Mouse (Mus musculus) heart, embryonic 16.5 days (tissue): ENCODE data around the gene Elmo1. TPM values are rescaled to one million over a fixed set of nuclear protein-coding genes. Genes with fewer than 3 reads are reported as not detected.

Source experiments
- ATAC-seq: fragments of 200-750 bp; cut with Nextera tagmentation; replicated peaks from 2 replicates; pipeline ENCODE4 v1.8.0; 2017; ENCODE audit warnings: moderate number of reproducible peaks; ENCODE audit not compliant: insufficient read depth, low FRiP score; ENCODE audit errors: extremely low read depth
- H3K27ac ChIP-seq: fragments of 300-500 bp; sonication (generic); 2 replicates; pipeline ENCODE4 v1.5.1; 2014; ENCODE audit warnings: mild to moderate bottlenecking, low read length, control low read depth, moderate library complexity
- H3K27me3 ChIP-seq: fragments of 300-500 bp; sonication (generic); 2 replicates; pipeline ENCODE4 v1.6.1; 2014; ENCODE audit warnings: low read length, mixed read lengths; ENCODE audit not compliant: control insufficient read depth, insufficient read depth
- H3K36me3 ChIP-seq: fragments of 300-500 bp; sonication (generic); 2 replicates; pipeline ENCODE4 v1.6.1; 2014; ENCODE audit not compliant: control insufficient read depth, insufficient read depth
- H3K4me1 ChIP-seq: fragments of 300-500 bp; sonication (generic); 2 replicates; pipeline ENCODE4 v1.6.1; 2014; ENCODE audit warnings: low read length, mixed read lengths; ENCODE audit not compliant: control insufficient read depth, insufficient read depth
- H3K4me2 ChIP-seq: fragments of 300-500 bp; sonication (generic); 2 replicates; pipeline ENCODE4 v1.6.1; 2014; ENCODE audit warnings: low read depth, mild to moderate bottlenecking, control low read depth, low read length
- H3K4me3 ChIP-seq: fragments of 300-500 bp; sonication (generic); 2 replicates; pipeline ENCODE4 v1.5.1; 2014; ENCODE audit warnings: mild to moderate bottlenecking, control low read depth, low read length
- H3K9ac ChIP-seq: fragments of 300-500 bp; sonication (generic); 2 replicates; pipeline ENCODE4 v1.6.1; 2014; ENCODE audit warnings: low read length, control low read depth
- H3K9me3 ChIP-seq: fragments of 300-500 bp; sonication (generic); replicated peaks from 2 replicates; pipeline ENCODE4 v1.6.1; 2016; ENCODE audit warnings: low read length; ENCODE audit not compliant: control insufficient read depth
- WGBS: fragments of 180-500 bp; shearing (Covaris S2); extraction: QIAGEN DNeasy Blood & Tissue Kit; methylation state at CpG from one replicate; pipeline ENCODE4 v1.1.7; 2014; 5-methylcytosine and 5-hydroxymethylcytosine counted together
- polyA plus RNA-seq: library from polyadenylated mRNA; unstranded; fragments of >200 nt; fragmentation: Nextera tagmentation; extraction: Ambion mirVana; gene quantifications from 2 replicates; pipeline ENCODE4 v1.2.1, GENCODE M21; 2015

Gene Elmo1
- polyA plus RNA-seq, 1 experiment from 2014 or later = 17.7 TPM

- H3K4me1 ChIP-seq = peaks cover 5% of the 10 kb centered on the region
- no peak overlapping the region for H3K9ac ChIP-seq
- no peaks in the 10 kb centered on the region for H3K27me3 ChIP-seq
- H3K27ac ChIP-seq = no peak overlapping the region
- no peak for ATAC-seq
- H3K9me3 ChIP-seq = no peaks in the 10 kb centered on the region
- H3K36me3 ChIP-seq = no peaks in the 10 kb centered on the region
- H3K4me3 ChIP-seq = no peak overlapping the region
- no peak overlapping the region for H3K4me2 ChIP-seq
Measured at GRCm38 (mm10) chr13:20136753-20137152, 46.4 kb downstream of the Elmo1 start.

GRCm38 (mm10) chr13:20138466-20138865 lies 48.1 kb downstream of the Elmo1 start:
- no peaks in the 10 kb centered on the region for H3K27me3 ChIP-seq
- no peak overlapping the region for H3K9ac ChIP-seq
- H3K4me2 ChIP-seq = no peak overlapping the region
- ATAC-seq = no peak
- H3K4me1 ChIP-seq = peaks cover 5% of the 10 kb centered on the region
- no peaks in the 10 kb centered on the region for H3K36me3 ChIP-seq
- H3K4me3 ChIP-seq = no peak overlapping the region
- H3K27ac ChIP-seq = no peak overlapping the region
- 19% methylated on average over 3 of the region's 3 CpGs for WGBS
- no peaks in the 10 kb centered on the region for H3K9me3 ChIP-seq

GRCm38 (mm10) chr13:20139060-20139459 lies 48.7 kb downstream of the Elmo1 start:
- no peak overlapping the region for H3K4me3 ChIP-seq
- H3K9me3 ChIP-seq = no peaks in the 10 kb centered on the region
- no peak overlapping the region for H3K27ac ChIP-seq
- no peaks in the 10 kb centered on the region for H3K36me3 ChIP-seq
- no peaks in the 10 kb centered on the region for H3K27me3 ChIP-seq
- H3K9ac ChIP-seq = no peak overlapping the region
- H3K4me1 ChIP-seq = no peaks in the 10 kb centered on the region; the same call in 1 of the 2 replicates
- WGBS = 54% methylated on average over 6 of the region's 6 CpGs
- no peak overlapping the region for H3K4me2 ChIP-seq
- ATAC-seq = no peak

- WGBS = 62% methylated on average over 4 of the region's 4 CpGs
- no peaks in the 10 kb centered on the region for H3K36me3 ChIP-seq
- no peak overlapping the region for H3K27ac ChIP-seq
- ATAC-seq = no peak
- no peak overlapping the region for H3K9ac ChIP-seq
- no peaks in the 10 kb centered on the region for H3K9me3 ChIP-seq
- H3K4me3 ChIP-seq = no peak overlapping the region
- no peak overlapping the region for H3K4me2 ChIP-seq
- no peaks in the 10 kb centered on the region for H3K27me3 ChIP-seq
- H3K4me1 ChIP-seq = no peaks in the 10 kb centered on the region
Measured at GRCm38 (mm10) chr13:20139825-20140665, 49.6 kb downstream of the Elmo1 start.

GRCm38 (mm10) chr13:20142637-20143036 lies 52.2 kb downstream of the Elmo1 start:
- no peaks in the 10 kb centered on the region for H3K36me3 ChIP-seq
- no peaks in the 10 kb centered on the region for H3K9me3 ChIP-seq
- no peak overlapping the region for H3K9ac ChIP-seq
- no peak overlapping the region for H3K27ac ChIP-seq
- no peaks in the 10 kb centered on the region for H3K4me1 ChIP-seq
- no peak overlapping the region for H3K4me3 ChIP-seq
- no peaks in the 10 kb centered on the region for H3K27me3 ChIP-seq
- 29% methylated on average over 1 of the region's 1 CpGs for WGBS
- no peak overlapping the region for H3K4me2 ChIP-seq
- no peak for ATAC-seq

GRCm38 (mm10) chr13:20146848-20147247 lies 56.5 kb downstream of the Elmo1 start:
- Histone ChIP-seq H3K27me3 (no peaks in the 10 kb centered on the region), H3K4me1 (peaks cover 3% of the 10 kb centered on the region), H3K4me2 (no peak overlapping the region), H3K27ac (no peak overlapping the region), H3K36me3 (no peaks in the 10 kb centered on the region), H3K4me3 (no peak overlapping the region), H3K9ac (no peak overlapping the region), H3K9me3 (no peaks in the 10 kb centered on the region)
- 83% methylated on average over 4 of the region's 4 CpGs for WGBS
- ATAC-seq = no peak

GRCm38 (mm10) chr13:20147736-20148135 lies 57.3 kb downstream of the Elmo1 start:
- Histone ChIP-seq H3K27me3 (no peaks in the 10 kb centered on the region), H3K36me3 (no peaks in the 10 kb centered on the region), H3K4me2 (no peak overlapping the region), H3K4me3 (no peak overlapping the region), H3K4me1 (peaks cover 3% of the 10 kb centered on the region), H3K9me3 (no peaks in the 10 kb centered on the region), H3K9ac (no peak overlapping the region), H3K27ac (no peak overlapping the region)
- peak; percentile 69 for ATAC-seq
- 55% methylated on average over 4 of the region's 4 CpGs for WGBS

GRCm38 (mm10) chr13:20150130-20150835 lies 59.9 kb downstream of the Elmo1 start:
- Histone ChIP-seq H3K4me1 (peaks cover 3% of the 10 kb centered on the region), H3K9ac (no peak overlapping the region), H3K27ac (no peak overlapping the region), H3K4me3 (no peak overlapping the region), H3K9me3 (no peaks in the 10 kb centered on the region), H3K4me2 (no peak overlapping the region), H3K27me3 (no peaks in the 10 kb centered on the region), H3K36me3 (no peaks in the 10 kb centered on the region)
- 65% methylated on average over 11 of the region's 11 CpGs for WGBS
- no peak for ATAC-seq

GRCm38 (mm10) chr13:20151302-20151978 lies 61.0 kb downstream of the Elmo1 start:
- Histone ChIP-seq H3K36me3 (no peaks in the 10 kb centered on the region), H3K27ac (no peak overlapping the region)

More at GRCm38 (mm10) chr13:20151302-20151978, 61.0 kb downstream of the Elmo1 start:
- Histone ChIP-seq H3K4me3 (no peak overlapping the region), H3K9me3 (no peaks in the 10 kb centered on the region), H3K4me2 (no peak overlapping the region; the same call in 1 of the 2 replicates), H3K27me3 (no peaks in the 10 kb centered on the region), H3K9ac (no peak overlapping the region), H3K4me1 (peaks cover 3% of the 10 kb centered on the region)
- ATAC-seq = no peak
- 41% methylated on average over 4 of the region's 4 CpGs for WGBS
